Comparison of ENCODE assay signal across 7 mouse cellular contexts in genomic region chr8:123062721-123063120, GRCm38 (mm10). TPM values are rescaled to one million over a fixed set of nuclear protein-coding genes. Genes with fewer than 3 reads are reported as not detected.
DNase-seq lines count a peak whose midpoint lies in the region; ATAC-seq and TF ChIP-seq lines count a peak whose summit lies in the region.

Spg7 (plus strand) TSS chr8:123062942.

- H3K9ac ChIP-seq in ES-Bruce4 (ENCODE audit: low read depth, poor library complexity, severe bottlenecking), result no peak within 1 kb of the TSS
- H3K9ac ChIP-seq in forebrain, embryonic 13.5 days, result no peak within 1 kb of the TSS
- no peak within 1 kb of the TSS for H3K9ac ChIP-seq in hindbrain, embryonic 11.5 days (ENCODE audit: low read depth, low read length)
- H3K9ac ChIP-seq in liver, embryonic 13.5 days, result no peak within 1 kb of the TSS
- H3K9ac ChIP-seq in stomach, embryonic 16.5 days (ENCODE audit: low read length), result no peak within 1 kb of the TSS

- no peak for TF ChIP-seq EP300 in ES-Bruce4 (IDR thresholded peaks at IDR 0.05; ENCODE audit: insufficient read depth, low read depth, low read length)

- no peak for DNase-seq in hindbrain, embryonic 11.5 days (ENCODE audit: low spot score)
- DNase-seq in liver, embryonic 13.5 days, result no peak
- no peak for DNase-seq in cerebellum, adult 18-20 months

- H3K4me3 ChIP-seq in C2C12 (ENCODE audit: insufficient read depth, poor library complexity, severe bottlenecking), result no peak within 1 kb of the TSS
- H3K4me3 ChIP-seq in ES-Bruce4 (ENCODE audit: low read depth, low read length), result no peak within 1 kb of the TSS
- H3K4me3 ChIP-seq in forebrain, embryonic 13.5 days, result no peak within 1 kb of the TSS
- H3K4me3 ChIP-seq in hindbrain, embryonic 11.5 days (ENCODE audit: low read depth, low read length), result no peak within 1 kb of the TSS
- H3K4me3 ChIP-seq in liver, embryonic 13.5 days (replicated peaks), result no peak within 1 kb of the TSS
- H3K4me3 ChIP-seq in stomach, embryonic 16.5 days (replicated peaks; ENCODE audit: low read length), result no peak within 1 kb of the TSS

- H3K4me2 ChIP-seq in forebrain, embryonic 13.5 days, result no peak within 1 kb of the TSS
- H3K4me2 ChIP-seq in hindbrain, embryonic 11.5 days (replicated peaks; ENCODE audit: low read depth, low read length), result no peak within 1 kb of the TSS
- H3K4me2 ChIP-seq in liver, embryonic 13.5 days, result no peak within 1 kb of the TSS
- H3K4me2 ChIP-seq in stomach, embryonic 16.5 days (ENCODE audit: low read depth, low read length), result no peak within 1 kb of the TSS

- peaks cover 2% of the 10 kb centered on the region for H3K4me1 ChIP-seq in ES-Bruce4 (ENCODE audit: control insufficient read depth, insufficient read depth, low read length)
- H3K4me1 ChIP-seq in forebrain, embryonic 13.5 days, result peaks cover 27% of the 10 kb centered on the region
- peaks cover 2% of the 10 kb centered on the region; the same call in 1 of the 2 replicates for H3K4me1 ChIP-seq in hindbrain, embryonic 11.5 days (replicated peaks; ENCODE audit: control insufficient read depth, insufficient read depth, low read length)
- H3K4me1 ChIP-seq in liver, embryonic 13.5 days (replicated peaks), result peaks cover 31% of the 10 kb centered on the region
- peaks cover 15% of the 10 kb centered on the region for H3K4me1 ChIP-seq in stomach, embryonic 16.5 days (ENCODE audit: control insufficient read depth, insufficient read depth, low read length)

- H3K27ac ChIP-seq in ES-Bruce4 (ENCODE audit: insufficient read depth, low read length), result no peak within 1 kb of the TSS
- no peak within 1 kb of the TSS for H3K27ac ChIP-seq in forebrain, embryonic 13.5 days
- H3K27ac ChIP-seq in hindbrain, embryonic 11.5 days (ENCODE audit: low read depth, low read length), result no peak within 1 kb of the TSS
- H3K27ac ChIP-seq in liver, embryonic 13.5 days, result no peak within 1 kb of the TSS; the same call in 1 of the 2 replicates
- no peak within 1 kb of the TSS for H3K27ac ChIP-seq in stomach, embryonic 16.5 days (ENCODE audit: low read length)

- H3K36me3 ChIP-seq in C2C12 (ENCODE audit: control insufficient read depth, insufficient read depth) (no peaks in the 10 kb centered on the region), ES-Bruce4 (ENCODE audit: control insufficient read depth, insufficient read depth, low read length, poor library complexity, severe bottlenecking) (peaks cover 7% of the 10 kb centered on the region)
- no peaks in the 10 kb centered on the region; the same call in 1 of the 2 replicates for H3K36me3 ChIP-seq in forebrain, embryonic 13.5 days (ENCODE audit: poor library complexity, severe bottlenecking)
- H3K36me3 ChIP-seq in hindbrain, embryonic 11.5 days (ENCODE audit: control insufficient read depth, insufficient read depth, low read length), result no peaks in the 10 kb centered on the region
- H3K36me3 ChIP-seq in liver, embryonic 13.5 days, result peaks cover 7% of the 10 kb centered on the region
- no peaks in the 10 kb centered on the region for H3K36me3 ChIP-seq in stomach, embryonic 16.5 days (ENCODE audit: control insufficient read depth, insufficient read depth, low read length)

- H3ac ChIP-seq in C2C12 (ENCODE audit: control insufficient read depth, insufficient read length, low read depth), result no peak within 1 kb of the TSS

- no peak for ATAC-seq in forebrain, embryonic 13.5 days
- ATAC-seq in hindbrain, embryonic 11.5 days (ENCODE audit: low FRiP score), result no peak
- no peak for ATAC-seq in liver, embryonic 13.5 days (ENCODE audit: low read depth)
- ATAC-seq in stomach, embryonic 16.5 days (ENCODE audit: insufficient read depth, low FRiP score), result no peak

- 71% methylated on average over 7 of the region's 7 CpGs for WGBS in forebrain, embryonic 13.5 days
- 79% methylated on average over 7 of the region's 7 CpGs for WGBS in hindbrain, embryonic 11.5 days
- WGBS in liver, embryonic 13.5 days (ENCODE audit: insufficient replicate concordance), result 73% methylated on average over 7 of the region's 7 CpGs
- WGBS in stomach, embryonic 16.5 days, result 66% methylated on average over 7 of the region's 7 CpGs

- H3K79me2 ChIP-seq in C2C12 (ENCODE audit: control insufficient read depth, insufficient read depth), result peaks cover 33% of the 10 kb centered on the region

- peaks cover 19% of the 10 kb centered on the region for H3K79me3 ChIP-seq in C2C12 (ENCODE audit: low read depth)

- no peak for TF ChIP-seq POLR2A in ES-Bruce4 (IDR thresholded peaks at IDR 0.05; ENCODE audit: insufficient read depth, low read length)

- H3K27me3 ChIP-seq in C2C12 (ENCODE audit: control insufficient read depth, insufficient read depth, insufficient read length), result no peaks in the 10 kb centered on the region
- no peaks in the 10 kb centered on the region for H3K27me3 ChIP-seq in ES-Bruce4 (ENCODE audit: control insufficient read depth, insufficient read depth, low read length, poor library complexity, severe bottlenecking)
- H3K27me3 ChIP-seq in forebrain, embryonic 13.5 days, result no peaks in the 10 kb centered on the region
- no peaks in the 10 kb centered on the region for H3K27me3 ChIP-seq in hindbrain, embryonic 11.5 days (ENCODE audit: control insufficient read depth, insufficient read depth, low read length)
- H3K27me3 ChIP-seq in liver, embryonic 13.5 days, result no peaks in the 10 kb centered on the region
- no peaks in the 10 kb centered on the region for H3K27me3 ChIP-seq in stomach, embryonic 16.5 days (ENCODE audit: control insufficient read depth, insufficient read depth, low read length)

- no peak for TF ChIP-seq CTCF in C2C12 (IDR thresholded peaks at IDR 0.05; ENCODE audit: control insufficient read depth, insufficient read depth, insufficient read length)
- no peak for TF ChIP-seq CTCF in ES-Bruce4 (IDR thresholded peaks at IDR 0.05; ENCODE audit: low read depth, low read length)

- no peaks in the 10 kb centered on the region for H3K9me3 ChIP-seq in ES-Bruce4 (replicated peaks; ENCODE audit: control insufficient read depth, insufficient read depth, low read length, poor library complexity, severe bottlenecking)
- no peaks in the 10 kb centered on the region for H3K9me3 ChIP-seq in forebrain, embryonic 13.5 days (replicated peaks)
- no peaks in the 10 kb centered on the region for H3K9me3 ChIP-seq in hindbrain, embryonic 11.5 days (ENCODE audit: control insufficient read depth, low read length)
- no peaks in the 10 kb centered on the region for H3K9me3 ChIP-seq in liver, embryonic 13.5 days (replicated peaks)
- H3K9me3 ChIP-seq in stomach, embryonic 16.5 days (replicated peaks; ENCODE audit: control insufficient read depth, low read length), result no peaks in the 10 kb centered on the region

TF ChIP-seq in C2C12, 6 proteins besides CTCF, POLR2A, EP300 and RAD21:
- TF ChIP-seq CEBPB (IDR thresholded peaks at IDR 0.05; ENCODE audit: low read depth) (no peak), MAX (IDR thresholded peaks at IDR 0.05) (no peak), MYOD1 (IDR thresholded peaks at IDR 0.05; ENCODE audit: control insufficient read depth, insufficient read length, low read depth) (no peak), FOSL1 (IDR thresholded peaks at IDR 0.05; ENCODE audit: insufficient read depth, low read length, poor library complexity, severe bottlenecking) (no peak), USF1 (IDR thresholded peaks at IDR 0.05; ENCODE audit: low read depth) (no peak), MYOG (IDR thresholded peaks at IDR 0.05; ENCODE audit: control insufficient read depth, extremely low read depth, insufficient read length) (no peak)

RNA-seq across cellular contexts. Expression of gene Spg7, which starts in this region (rescaled TPM):
- polyA plus RNA-seq in C2C12 (2012; fragmentation: generic; extraction: Trizol) (57.4 TPM), ES-Bruce4 (2011; ENCODE audit: insufficient read depth, insufficient read length, low read depth, missing spikeins) (79.3 and 99.6 TPM in 2 replicates)
- polyA plus RNA-seq in forebrain, embryonic 13.5 days (2015; fragmentation: Nextera tagmentation; extraction: Ambion mirVana), result 45.1 and 47.3 TPM in 2 replicates
- polyA plus RNA-seq in hindbrain, embryonic 11.5 days (2014; fragmentation: Nextera tagmentation; extraction: Ambion mirVana), result 39.6 and 45.8 TPM in 2 replicates
- polyA plus RNA-seq in liver, embryonic 13.5 days (2015; fragmentation: Nextera tagmentation; extraction: Ambion mirVana), result 25.3 and 25.7 TPM in 2 replicates
- polyA plus RNA-seq in stomach, embryonic 16.5 days (2015; fragmentation: Nextera tagmentation; extraction: Ambion mirVana), result 43.0 and 44.8 TPM in 2 replicates
